Mouse (Mus musculus) stomach, postnatal 0 days (tissue): ENCODE measurements around the gene Rrp1b. TPM values are rescaled to one million over a fixed set of nuclear protein-coding genes. Genes with fewer than 3 reads are reported as not detected.
"Not testable (repeated sequence)": the region's sequence is repeated elsewhere in the genome, so short reads cannot be mapped to it uniquely, and the experiment has no call there.

Experiments used
- ATAC-seq: fragments of 200-750 bp; cut with Nextera tagmentation; 2 replicates; pipeline ENCODE4 v1.8.0; 2017; ENCODE audit not compliant: low FRiP score, low TSS enrichment
- DNase-seq: peaks from one replicate; pipeline ENCODE4 v3.0.0-alpha.2; 2016; ENCODE audit warnings: low spot score
- H3K27ac ChIP-seq: fragments of 300-500 bp; sonication (generic); replicated peaks from 2 replicates; pipeline ENCODE4 v1.5.1; 2014; ENCODE audit warnings: mild to moderate bottlenecking, control low read depth
- H3K27me3 ChIP-seq: fragments of 300-500 bp; sonication (generic); 2 replicates; pipeline ENCODE4 v1.6.1; 2014; ENCODE audit warnings: low read length; ENCODE audit not compliant: control insufficient read depth, insufficient read depth
- H3K36me3 ChIP-seq: fragments of 300-500 bp; sonication (generic); 2 replicates; pipeline ENCODE4 v1.6.1; 2014; ENCODE audit warnings: low read length, mixed read lengths; ENCODE audit not compliant: control insufficient read depth, insufficient read depth
- H3K4me1 ChIP-seq: fragments of 300-500 bp; sonication (generic); replicated peaks from 2 replicates; pipeline ENCODE4 v1.6.1; 2014; ENCODE audit warnings: antibody characterized with exemption; ENCODE audit not compliant: control insufficient read depth, insufficient read depth
- H3K4me2 ChIP-seq: fragments of 300-500 bp; sonication (generic); replicated peaks from 2 replicates; pipeline ENCODE4 v1.6.1; 2014; ENCODE audit warnings: low read depth, mild to moderate bottlenecking, control low read depth, moderate library complexity
- H3K4me3 ChIP-seq: fragments of 300-500 bp; sonication (generic); 2 replicates; pipeline ENCODE4 v1.5.1; 2014; ENCODE audit warnings: low read depth, low read length, control low read depth
- H3K9ac ChIP-seq: fragments of 300-500 bp; sonication (generic); 2 replicates; pipeline ENCODE4 v1.6.1; 2014; ENCODE audit warnings: mild to moderate bottlenecking, low read length, control low read depth, mixed read lengths
- H3K9me3 ChIP-seq: fragments of 300-500 bp; sonication (generic); 2 replicates; pipeline ENCODE4 v1.6.1; 2016; ENCODE audit warnings: low read length; ENCODE audit not compliant: control insufficient read depth
- CTCF ChIP-seq: IDR thresholded peaks from 2 replicates; pipeline ENCODE4 v1.5.1; 2016; ENCODE audit warnings: antibody characterized with exemption, low read depth, mild to moderate bottlenecking, moderate library complexity
- EP300 ChIP-seq: optimal IDR thresholded peaks from 2 replicates; pipeline ENCODE3; 2016; ENCODE audit warnings: antibody characterized with exemption
- WGBS: fragments of 180-500 bp; shearing (Covaris S2); extraction: QIAGEN DNeasy Blood & Tissue Kit; methylation state at CpG from one replicate; pipeline ENCODE4 v1.1.7; 2014; 5-methylcytosine and 5-hydroxymethylcytosine counted together
- polyA plus RNA-seq: library from polyadenylated mRNA; unstranded; fragments of >200 nt; fragmentation: Nextera tagmentation; extraction: Ambion mirVana; gene quantifications from 2 replicates; pipeline ENCODE4 v1.2.1, GENCODE M21; 2015

Gene Rrp1b
- polyA plus RNA-seq, 1 experiment from 2014 or later = 18.6 TPM

GRCm38 (mm10) chr17:32063654-32064053, 27.8 kb downstream of the Rrp1b start:
- H3K27ac ChIP-seq = no peak overlapping the region
- DNase-seq (no peak), ATAC-seq (no peak)
- H3K9me3 ChIP-seq = no peaks in the 10 kb centered on the region
- H3K4me3 ChIP-seq = no peak overlapping the region
- peaks cover 14% of the 10 kb centered on the region for H3K36me3 ChIP-seq
- WGBS = 76% methylated on average over 2 of the region's 2 CpGs
- H3K9ac ChIP-seq = no peak overlapping the region
- no peak overlapping the region for H3K4me2 ChIP-seq
- H3K27me3 ChIP-seq = no peaks in the 10 kb centered on the region
- TF ChIP-seq CTCF (no peak), EP300 (no peak)
- no peaks in the 10 kb centered on the region for H3K4me1 ChIP-seq

DNA sequence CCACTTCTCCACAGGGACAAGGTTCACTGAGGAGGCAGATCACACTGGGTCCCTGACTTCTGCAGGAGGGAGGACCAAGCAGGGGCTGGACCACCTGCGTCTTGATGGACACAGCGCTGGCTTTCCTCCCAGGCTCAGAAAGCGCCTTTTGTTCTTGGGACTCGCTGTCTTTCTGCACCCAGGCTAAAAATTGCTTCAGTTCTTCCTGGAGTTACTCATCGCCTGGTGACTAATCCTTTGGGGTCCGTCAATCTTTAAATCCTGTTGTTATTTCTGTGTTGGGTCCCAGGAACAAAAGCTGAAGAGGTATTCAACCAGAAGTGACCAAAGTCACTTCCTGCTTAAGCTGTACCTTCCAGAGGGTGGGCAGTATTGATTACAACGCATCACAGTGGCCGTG, 28.9 kb downstream of the Rrp1b start:
- 61% methylated on average over 8 of the region's 8 CpGs for WGBS
- H3K4me1 ChIP-seq, H3K36me3 ChIP-seq, H3K9ac ChIP-seq, H3K27ac ChIP-seq, DNase-seq, H3K9me3 ChIP-seq, H3K27me3 ChIP-seq, ATAC-seq, H3K4me3 ChIP-seq, H3K4me2 ChIP-seq: not testable (repeated sequence)

GRCm38 (mm10) chr17:32067541-32067940, 31.6 kb downstream of the Rrp1b start:
- TF ChIP-seq EP300 (no peak), CTCF (peak; percentile 34; the same call in 1 of the 2 replicates)
- 54% methylated on average over 9 of the region's 9 CpGs for WGBS
- Histone ChIP-seq H3K27me3 (no peaks in the 10 kb centered on the region), H3K9ac (no peak overlapping the region), H3K36me3 (no peaks in the 10 kb centered on the region), H3K4me3 (no peak overlapping the region), H3K4me2 (no peak overlapping the region), H3K9me3 (no peaks in the 10 kb centered on the region), H3K27ac (no peak overlapping the region), H3K4me1 (no peaks in the 10 kb centered on the region)
- ATAC-seq = 0 out of 2 replicates have a peak, but pooled peaks have one; percentile 64
- no peak for DNase-seq

DNA sequence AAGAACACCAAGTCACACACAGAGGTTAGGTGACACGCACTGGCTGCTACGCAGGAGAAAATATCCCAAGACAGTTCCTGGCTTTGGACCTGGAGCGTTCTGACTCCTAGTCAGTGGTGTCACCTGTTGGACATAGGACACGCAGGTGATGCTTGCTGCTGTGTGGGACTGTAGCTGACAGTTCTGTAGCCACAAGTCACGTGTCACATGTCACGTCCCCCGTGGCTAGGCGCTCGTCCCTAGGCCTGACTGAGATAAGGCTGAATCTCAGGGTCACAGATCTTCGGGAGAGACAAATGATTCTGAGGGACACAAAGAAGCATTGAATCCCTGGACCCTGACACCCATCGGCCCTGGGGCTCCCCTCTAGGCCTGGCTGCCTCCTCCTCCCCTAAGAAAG, 32.5 kb downstream of the Rrp1b start:
- H3K9ac ChIP-seq = no peak overlapping the region
- 89% methylated on average over 11 of the region's 11 CpGs for WGBS
- DNase-seq = no peak

GRCm38 (mm10) chr17:32068810-32069209, 32.9 kb downstream of the Rrp1b start:
- Histone ChIP-seq H3K9ac (no peak overlapping the region), H3K27ac (no peak overlapping the region), H3K27me3 (no peaks in the 10 kb centered on the region), H3K4me1 (no peaks in the 10 kb centered on the region), H3K4me2 (no peak overlapping the region), H3K36me3 (no peaks in the 10 kb centered on the region), H3K4me3 (no peak overlapping the region), H3K9me3 (no peaks in the 10 kb centered on the region)
- ATAC-seq (no peak), DNase-seq (no peak)
- TF ChIP-seq CTCF = no peak
- no peak for TF ChIP-seq EP300
- 68% methylated on average over 2 of the region's 2 CpGs for WGBS

More for the DNA sequence above, 32.5 kb downstream of the Rrp1b start:
- Histone ChIP-seq H3K4me3 (no peak overlapping the region), H3K27me3 (no peaks in the 10 kb centered on the region), H3K9me3 (no peaks in the 10 kb centered on the region), H3K27ac (no peak overlapping the region), H3K36me3 (no peaks in the 10 kb centered on the region), H3K4me1 (no peaks in the 10 kb centered on the region), H3K4me2 (no peak overlapping the region)
- TF ChIP-seq CTCF (no peak), EP300 (no peak)
- no peak for ATAC-seq

GRCm38 (mm10) chr17:32073359-32073758, 37.5 kb downstream of the Rrp1b start:
- no peak overlapping the region for H3K4me3 ChIP-seq
- DNase-seq (peak; percentile 86), ATAC-seq (no peak)
- TF ChIP-seq CTCF (peak; percentile 97), EP300 (no peak)
- no peaks in the 10 kb centered on the region for H3K9me3 ChIP-seq
- H3K27ac ChIP-seq = no peak overlapping the region
- H3K36me3 ChIP-seq = no peaks in the 10 kb centered on the region
- no peak overlapping the region for H3K4me2 ChIP-seq
- WGBS = 8% methylated on average over 2 of the region's 2 CpGs
- H3K9ac ChIP-seq = no peak overlapping the region
- H3K27me3 ChIP-seq = no peaks in the 10 kb centered on the region
- no peaks in the 10 kb centered on the region for H3K4me1 ChIP-seq
